Mouse (Mus musculus) bone marrow macrophage, adult 2 months (primary cell): ENCODE results near the gene Foxd2.

ENCODE experiments used
- CTCF ChIP-seq: IDR thresholded peaks from 2 replicates; pipeline ENCODE4 v1.5.1; 2012; ENCODE audit warnings: low read depth, mild to moderate bottlenecking, low read length, moderate library complexity
- POLR2A ChIP-seq: IDR thresholded peaks from 2 replicates; pipeline ENCODE4 v1.6.1; 2012; ENCODE audit warnings: mild to moderate bottlenecking, low read depth, low read length, borderline replicate concordance

DNA sequence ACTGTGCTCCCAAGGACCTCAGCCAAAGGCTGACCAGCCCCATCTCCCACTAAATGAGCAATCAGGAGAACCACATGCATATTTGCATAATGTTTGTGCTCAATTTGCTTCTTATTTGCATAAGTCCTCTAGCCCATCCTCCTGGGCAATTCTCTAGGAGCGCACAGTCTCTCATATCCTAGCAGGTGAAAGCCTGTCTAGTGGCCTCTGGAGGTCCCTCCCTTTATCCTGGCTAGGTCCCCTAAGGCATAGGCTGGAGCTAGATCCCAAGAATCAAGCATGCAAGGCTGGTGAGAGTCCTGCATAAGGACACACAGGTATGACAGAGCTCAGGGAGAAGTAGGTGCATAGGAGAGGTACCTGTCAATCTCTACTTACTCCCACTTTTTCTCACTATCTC, 26.4 kb downstream of the Foxd2 start:
- TF ChIP-seq CTCF (no peak), POLR2A (no peak)
